Mouse (Mus musculus): ENCODE measurements around the gene Rbm3.

GRCm38 (mm10) chrX:8131393-8131792, 14.3 kb downstream of the Rbm3 start:
- TF ChIP-seq CTCF (IDR thresholded peaks at IDR 0.05; ENCODE audit: borderline replicate concordance, extremely low read depth, insufficient read depth, insufficient read length) (no peak), POLR2A (IDR thresholded peaks at IDR 0.05; ENCODE audit: borderline replicate concordance, extremely low read depth, insufficient read depth, insufficient read length, poor library complexity, severe bottlenecking) (no peak)

Measured in brain, embryonic 14.5 days (tissue).